Mouse (Mus musculus): ENCODE results near the gene Lpin2.

DNA sequence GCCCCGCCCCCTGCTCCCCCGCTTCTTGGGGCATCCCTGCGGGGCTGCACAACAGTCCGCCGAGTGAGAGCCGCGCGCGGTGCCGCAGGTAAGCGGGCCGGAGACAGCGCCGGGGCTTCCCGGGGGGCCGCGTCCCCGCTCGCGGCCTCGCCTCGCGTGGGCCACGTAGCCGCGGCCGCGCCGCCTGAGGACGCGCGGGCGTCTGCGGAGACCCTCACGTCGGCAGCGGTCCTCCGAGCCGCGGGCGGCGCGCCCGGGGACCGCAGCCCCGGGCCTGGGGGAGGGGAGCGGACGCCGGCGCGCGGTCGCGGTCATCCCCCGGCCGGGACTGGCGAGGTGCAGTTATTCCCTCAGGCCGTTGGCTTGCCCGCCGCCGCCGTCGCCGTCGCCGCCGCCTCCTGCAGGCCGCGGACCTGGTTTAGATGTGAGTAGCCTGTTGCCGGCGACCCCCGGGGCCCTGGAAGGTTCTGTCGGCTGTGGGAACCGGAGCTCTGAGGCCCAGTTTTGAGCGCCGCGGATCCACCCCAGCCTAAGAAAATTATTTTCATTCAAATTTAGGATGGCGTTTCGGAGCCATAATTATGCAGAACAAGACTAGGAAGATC is 1.4 kb downstream of the Lpin2 start:
- no peak for TF ChIP-seq CTCF (IDR thresholded peaks at IDR 0.05; ENCODE audit: borderline replicate concordance, insufficient read depth, low read depth, low read length)
- no peak for TF ChIP-seq POLR2A (IDR thresholded peaks at IDR 0.05; ENCODE audit: borderline replicate concordance, insufficient read depth, low read length)
